Mouse (Mus musculus) forelimb bud, embryonic 11.5 days (tissue): ENCODE results near the gene Zbtb24.
"Not testable (repeated sequence)": the region's sequence is repeated elsewhere in the genome, so short reads cannot be mapped to it uniquely, and the experiment has no call there.

Experiments
- DNase-seq: peaks from one replicate; pipeline ENCODE4 v3.0.0-alpha.2; 2012; ENCODE audit warnings: low read depth, low spot score

Gene Zbtb24

DNA sequence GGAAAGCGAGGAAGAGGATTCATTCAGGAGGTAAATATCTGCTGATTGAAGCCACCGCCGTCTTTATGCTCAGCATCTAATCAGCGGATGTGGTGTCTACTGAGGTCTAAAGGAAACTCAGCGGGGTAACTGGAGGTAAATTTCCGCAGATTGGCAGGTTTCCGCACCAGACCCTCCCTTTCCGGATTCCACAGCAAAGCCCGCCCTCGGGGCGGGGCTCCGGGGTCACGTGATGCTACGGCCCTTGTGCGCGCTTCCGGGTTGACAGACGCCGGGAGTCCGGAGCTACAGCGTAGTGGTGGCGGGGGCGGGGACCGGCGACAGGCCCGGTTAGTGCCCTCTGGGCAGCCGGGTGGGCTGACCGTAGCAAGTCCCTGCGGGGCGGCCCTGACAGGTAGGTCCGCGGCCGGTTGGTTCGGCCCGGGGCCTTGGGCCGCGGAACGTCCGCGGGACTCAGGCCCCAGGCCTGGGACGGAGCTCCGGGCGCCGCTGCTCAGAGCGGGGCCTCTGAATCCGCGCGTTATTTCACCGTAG, at the start of gene Zbtb24:
Zbtb24 (plus strand) TSS at position 247 of the 534 bp plus-strand sequence.
- DNase-seq: peak; percentile 98

DNA sequence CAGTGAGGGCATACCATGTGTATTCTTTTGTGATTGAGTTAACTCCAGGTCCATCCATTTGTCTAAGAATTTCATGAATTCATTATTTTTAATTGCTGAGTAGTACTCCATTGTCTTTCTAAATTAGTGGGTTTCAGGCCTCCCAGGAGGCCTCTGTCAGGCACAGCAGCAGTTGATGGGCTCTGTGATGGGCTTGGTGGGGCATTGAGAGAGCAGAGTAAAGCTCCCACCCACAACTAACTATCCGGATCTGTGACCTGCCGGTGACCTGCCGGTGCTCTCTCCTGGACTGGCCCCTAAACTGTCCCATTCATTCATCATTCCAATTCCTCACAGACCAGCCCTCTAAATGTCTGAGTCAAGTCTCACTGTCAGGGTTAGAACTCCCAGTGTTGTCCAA, 49.1 kb upstream of the Zbtb24 start:
- DNase-seq: no peak

DNA sequence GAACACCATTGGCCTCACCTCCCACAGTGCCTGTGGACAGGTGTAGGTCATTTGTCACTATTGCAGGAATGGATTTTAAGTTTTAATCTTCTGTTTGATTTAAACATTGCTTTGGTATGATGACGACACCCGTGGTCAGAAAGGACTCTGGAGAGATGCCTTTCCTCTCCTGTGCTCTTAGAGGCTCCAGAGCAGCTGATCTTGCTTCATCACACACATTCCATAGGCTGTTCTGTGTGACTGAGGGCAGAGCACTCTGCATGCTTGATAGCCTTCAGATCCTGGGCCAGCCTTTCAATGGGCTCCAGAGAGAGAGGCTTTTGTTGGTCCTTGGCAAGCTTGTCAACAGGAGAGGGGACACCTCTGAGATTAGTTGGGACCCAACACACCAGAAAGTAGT, 46.8 kb upstream of the Zbtb24 start:
- DNase-seq: no peak

DNA sequence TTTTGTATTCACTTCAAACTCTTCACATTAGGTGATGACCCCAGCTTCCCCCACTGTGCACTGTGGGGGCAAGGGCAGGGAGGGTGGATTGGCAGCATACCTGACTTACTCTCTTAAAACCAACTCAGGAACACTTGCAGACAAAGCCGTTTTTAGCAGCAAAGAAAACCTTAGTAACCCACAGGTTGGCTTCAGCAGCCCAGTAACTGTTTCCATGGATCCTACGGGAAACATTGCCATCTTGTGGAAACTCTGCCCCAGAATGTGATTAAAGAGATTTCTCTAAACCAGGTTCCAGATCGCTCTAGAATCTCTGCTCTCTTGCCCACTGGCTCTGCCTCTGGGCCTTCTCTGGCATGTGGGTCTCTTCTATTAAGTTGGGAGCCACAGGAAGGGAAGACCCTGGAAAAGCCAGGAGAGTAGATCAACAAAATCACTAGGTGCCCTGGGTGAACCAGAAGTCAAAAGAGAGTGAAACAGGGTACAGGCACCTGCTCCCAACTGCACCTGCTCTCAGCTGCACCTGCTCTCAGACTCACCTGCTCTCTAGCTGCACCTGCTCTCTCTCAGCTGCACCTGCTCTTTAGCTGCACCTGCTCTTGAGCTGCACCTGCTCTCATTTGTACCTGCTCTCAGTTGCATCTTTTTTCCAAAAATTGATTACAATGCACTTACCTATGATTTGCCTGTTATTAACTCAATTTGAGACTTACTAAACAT, 46.1 kb upstream of the Zbtb24 start:
- DNase-seq: no peak

DNA sequence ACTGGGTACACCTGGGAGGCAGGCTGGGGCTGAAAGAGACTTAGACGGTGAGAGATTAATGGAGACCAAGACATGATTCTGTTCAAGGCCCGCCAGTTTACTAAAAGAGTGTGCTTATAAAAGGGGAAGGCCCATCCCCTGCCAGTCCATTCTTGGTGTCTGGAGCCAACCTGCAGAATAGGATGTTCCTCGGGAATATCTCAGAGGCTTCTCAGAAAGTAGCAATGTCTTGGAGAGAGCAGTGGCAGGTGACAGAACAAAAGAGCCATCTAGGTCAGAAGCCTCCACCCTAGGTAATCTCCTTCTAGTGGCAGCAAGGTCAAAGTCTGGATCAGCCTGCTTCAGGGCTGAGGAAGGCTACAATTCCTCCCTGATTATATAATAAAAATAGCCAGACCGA, 40.0 kb upstream of the Zbtb24 start:
- DNase-seq: not testable (repeated sequence)

DNA sequence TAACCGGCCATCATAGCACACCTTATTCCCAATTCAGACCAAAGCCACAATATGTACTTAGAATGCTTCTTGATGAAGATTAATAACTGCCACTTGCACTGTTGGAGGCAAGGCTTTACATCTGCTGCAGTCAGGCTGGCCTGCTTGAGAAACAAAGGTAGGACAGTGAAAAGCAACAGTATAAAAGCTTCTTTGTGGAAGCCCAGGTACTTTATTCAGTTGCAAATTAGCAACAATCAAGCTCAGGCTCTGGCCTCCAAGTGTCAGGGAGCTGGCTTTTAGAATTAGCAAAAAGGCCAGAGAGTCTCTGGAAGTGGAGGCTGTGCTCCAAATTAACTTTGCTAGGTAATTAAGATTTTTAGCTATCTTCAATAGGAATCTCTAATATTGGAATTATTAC, 39.4 kb upstream of the Zbtb24 start:
- DNase-seq: not testable (repeated sequence)

DNA sequence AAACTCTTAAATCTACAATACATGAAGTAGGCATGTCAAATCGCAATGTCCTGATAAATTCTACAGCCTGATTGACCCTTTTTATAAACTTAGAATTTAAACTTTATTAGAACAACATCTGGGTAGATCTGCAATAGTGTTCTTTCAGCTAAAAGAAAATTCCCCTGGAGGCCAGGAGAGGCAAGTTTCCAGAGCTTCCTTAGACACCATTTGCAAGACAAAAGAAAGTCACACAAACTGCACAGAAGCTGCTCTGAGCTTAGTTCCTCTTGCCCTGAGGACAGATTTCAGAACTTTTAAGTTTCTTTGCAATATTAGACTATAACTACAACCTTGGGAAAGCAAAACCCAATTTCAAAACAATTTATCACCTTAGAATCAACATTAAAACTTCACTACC, 36.7 kb upstream of the Zbtb24 start:
- not testable (repeated sequence) for DNase-seq

DNA sequence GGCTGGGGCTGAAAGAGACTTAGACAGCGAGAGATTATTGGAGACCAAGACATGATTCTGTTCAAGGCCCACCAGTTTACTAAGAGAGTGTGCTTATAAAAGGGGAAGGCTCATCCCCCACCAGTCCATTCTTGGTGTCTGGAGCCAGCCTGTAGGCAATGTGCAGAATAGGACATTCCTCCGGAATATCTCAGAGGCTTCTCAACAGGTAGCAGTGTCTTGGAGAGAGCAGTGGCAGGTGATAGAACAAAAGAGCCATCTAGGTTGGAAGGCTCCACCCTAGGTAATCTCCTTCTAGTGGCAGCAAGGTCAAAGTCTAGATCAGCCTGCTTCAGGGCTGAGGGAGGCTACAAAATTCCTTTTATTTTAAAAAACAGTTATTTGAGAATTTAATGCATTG, 34.8 kb upstream of the Zbtb24 start:
- not testable (repeated sequence) for DNase-seq

DNA sequence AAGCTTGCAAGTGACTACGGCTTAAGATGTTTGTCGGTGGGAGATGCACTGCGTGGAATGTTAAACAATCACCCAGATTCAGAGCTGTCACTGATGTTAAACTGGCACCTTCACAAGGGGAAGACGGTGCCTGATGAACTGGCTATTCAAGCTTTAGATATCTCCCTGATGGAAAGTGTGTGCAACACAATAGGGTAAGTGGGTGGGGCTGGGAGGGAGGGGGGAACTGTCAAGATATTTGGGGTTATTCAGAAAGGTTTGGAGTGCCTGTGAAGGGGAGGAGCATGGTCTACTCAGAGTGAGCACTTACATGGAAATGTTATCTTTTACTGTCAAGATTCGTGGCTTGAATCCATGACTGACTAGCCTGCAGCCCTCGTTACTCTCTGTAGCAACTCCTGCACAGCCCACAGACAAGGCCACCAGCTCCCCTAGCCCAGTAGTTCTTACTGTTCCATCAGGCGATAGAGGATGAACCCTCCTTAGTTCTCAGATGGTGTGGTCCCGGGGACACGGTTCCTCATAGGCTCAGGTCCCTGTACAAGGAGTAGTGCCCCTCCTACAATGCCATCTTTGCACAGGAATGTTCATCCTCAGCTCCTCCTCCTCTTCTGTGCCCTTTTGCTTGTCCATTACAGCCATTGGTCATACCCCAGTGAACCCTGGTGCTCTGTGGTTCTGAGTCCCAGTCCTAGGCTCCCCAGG, 29.5 kb upstream of the Zbtb24 start:
- DNase-seq: no peak

DNA sequence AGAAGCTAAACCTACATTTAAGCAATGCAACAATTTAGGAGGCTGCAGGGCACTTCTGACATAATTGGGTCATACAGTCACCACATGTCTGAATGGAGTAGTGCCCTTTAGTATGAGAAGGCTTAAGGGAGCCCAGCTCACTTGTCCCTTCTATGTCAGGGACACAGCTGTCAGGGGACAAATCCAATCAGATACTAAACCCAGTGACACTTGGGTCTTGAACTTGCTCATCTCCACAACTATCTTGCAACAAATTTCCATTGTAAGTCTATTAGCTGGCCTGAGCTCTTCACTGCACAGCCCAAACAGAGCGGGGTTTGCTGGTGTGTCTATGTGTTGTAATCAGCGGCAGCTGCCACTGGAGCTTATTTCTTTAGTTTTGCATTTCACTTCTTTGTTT, 26.5 kb upstream of the Zbtb24 start:
- DNase-seq: no peak

DNA sequence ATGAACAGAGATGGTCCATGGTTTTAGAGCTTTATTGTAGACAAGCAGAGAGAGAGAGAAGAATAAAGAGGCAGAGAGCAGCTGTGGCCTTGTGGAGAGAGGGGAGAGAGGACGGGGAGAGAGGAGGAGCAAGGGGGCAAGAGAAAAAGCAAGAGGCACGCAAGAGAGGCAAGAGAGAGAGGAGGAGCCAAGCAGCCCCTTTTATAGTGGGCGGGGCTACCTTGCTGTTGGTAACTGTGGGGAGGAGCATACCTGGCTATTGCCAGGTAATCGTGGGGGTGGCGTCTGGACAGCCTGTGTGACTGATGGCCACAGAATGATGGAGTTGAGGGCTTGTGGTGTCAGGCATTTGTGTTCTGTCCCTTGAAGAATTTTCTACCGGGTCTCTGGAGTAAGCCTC, 23.8 kb upstream of the Zbtb24 start:
- DNase-seq: no peak

DNA sequence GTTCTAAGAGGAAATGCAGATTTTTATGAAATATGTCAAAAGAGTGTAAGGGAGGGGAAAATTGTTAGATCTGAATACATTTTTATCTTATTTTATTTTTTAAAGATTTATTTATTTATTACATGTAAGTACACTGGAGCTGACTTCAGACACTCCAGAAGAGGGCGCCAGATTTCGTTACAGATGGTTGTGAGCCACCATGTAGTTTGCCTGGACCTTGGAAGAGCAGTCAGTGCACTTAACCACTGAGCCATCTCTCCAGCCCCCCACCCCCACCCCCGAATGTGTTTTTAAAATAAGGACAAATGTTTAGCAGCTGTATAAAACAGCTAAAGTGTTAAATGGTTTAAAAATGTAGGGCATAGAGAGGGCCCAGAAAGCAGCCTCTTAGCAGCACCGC, 15.6 kb upstream of the Zbtb24 start:
- no peak for DNase-seq

DNA sequence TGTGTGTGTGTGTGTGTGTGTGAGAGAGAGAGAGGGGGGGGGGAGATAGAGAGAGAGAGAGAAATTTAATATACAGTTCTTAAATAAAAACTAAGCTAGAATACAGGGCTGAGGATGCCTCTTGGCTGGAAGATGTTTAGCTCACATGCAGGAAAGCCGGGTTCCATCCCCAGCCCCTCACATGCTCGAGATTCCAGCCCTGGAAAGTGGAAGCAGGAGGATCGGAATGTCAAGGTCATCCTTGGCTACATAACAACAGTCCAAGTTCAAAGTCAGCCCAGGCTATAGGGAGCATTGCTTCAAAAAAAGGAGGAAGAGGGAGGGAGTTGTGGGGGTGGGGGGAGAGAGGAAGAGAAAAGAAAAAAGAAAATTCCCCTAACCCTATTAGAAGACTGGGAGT, 15.0 kb upstream of the Zbtb24 start:
- no peak for DNase-seq

DNA sequence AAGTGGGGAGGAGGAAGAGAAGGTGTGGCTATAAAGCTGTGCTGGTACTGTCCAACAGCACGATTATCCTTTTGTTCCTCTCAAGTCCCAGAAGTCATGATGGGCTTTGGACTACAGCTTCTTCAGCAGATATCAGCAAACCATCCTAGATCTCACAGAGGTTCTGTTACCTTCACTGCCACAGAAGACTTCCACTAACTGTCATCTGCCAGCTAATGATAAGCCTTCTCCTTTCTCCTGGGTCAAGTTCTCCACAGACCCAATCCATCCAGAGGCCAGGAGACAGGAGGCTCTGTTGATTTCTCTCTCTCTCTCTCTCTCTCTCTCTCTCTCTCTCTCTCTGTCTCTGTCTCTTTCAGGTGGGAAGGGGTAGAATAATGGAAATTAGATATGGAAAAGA, 2.0 kb upstream of the Zbtb24 start:
- DNase-seq: no peak

DNA sequence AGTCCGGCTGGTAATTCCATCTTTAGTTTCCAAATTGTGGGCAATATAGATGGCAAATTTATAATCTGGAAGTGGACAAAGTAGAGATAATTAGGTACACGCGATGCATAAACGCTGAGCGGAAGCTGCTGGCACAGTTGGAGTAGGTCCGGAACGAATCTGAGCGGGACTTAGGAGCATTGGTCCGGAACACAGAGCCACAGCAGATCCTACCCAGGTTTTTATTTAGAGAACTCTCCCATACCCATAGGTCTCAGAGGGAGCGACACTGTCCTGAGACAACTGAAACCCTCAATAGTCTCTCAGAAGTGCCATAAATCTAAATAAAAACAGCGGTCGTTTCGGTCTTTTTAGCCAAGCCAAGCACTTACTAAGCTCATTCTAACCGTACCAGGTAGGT, 499 bp upstream of the Zbtb24 start:
- no peak for DNase-seq

DNA sequence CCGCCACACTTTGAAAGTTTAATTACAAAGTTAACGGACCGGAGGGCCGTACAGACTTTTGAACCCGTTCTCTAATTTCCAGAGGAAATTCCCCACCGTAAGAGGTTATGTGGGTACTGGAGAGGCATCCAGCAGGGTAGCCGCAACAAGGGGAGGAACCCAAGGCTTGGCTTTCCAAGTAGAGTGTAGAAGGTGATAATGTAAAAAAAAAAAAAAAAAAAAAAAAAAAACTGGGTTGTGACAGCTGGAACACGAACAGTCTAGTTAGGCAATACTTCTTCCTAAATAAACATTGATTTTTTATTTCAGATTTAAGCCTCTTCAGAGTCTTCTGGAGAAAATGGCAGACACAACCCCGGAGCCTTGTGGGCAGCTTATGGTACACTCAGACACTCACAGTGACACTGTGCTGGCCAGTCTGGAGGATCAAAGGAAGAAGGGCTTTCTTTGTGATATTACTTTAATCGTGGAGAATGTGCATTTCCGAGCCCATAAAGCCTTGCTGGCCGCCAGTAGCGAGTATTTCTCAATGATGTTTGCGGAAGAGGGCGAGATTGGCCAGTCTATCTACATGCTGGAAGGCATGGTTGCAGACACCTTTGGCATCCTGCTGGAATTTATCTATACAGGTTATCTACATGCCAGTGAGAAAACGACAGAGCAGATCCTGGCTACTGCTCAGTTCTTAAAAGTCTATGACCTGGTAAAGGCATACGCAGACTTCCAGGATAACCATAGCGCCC, 768 bp downstream of the Zbtb24 start:
- no peak for DNase-seq

DNA sequence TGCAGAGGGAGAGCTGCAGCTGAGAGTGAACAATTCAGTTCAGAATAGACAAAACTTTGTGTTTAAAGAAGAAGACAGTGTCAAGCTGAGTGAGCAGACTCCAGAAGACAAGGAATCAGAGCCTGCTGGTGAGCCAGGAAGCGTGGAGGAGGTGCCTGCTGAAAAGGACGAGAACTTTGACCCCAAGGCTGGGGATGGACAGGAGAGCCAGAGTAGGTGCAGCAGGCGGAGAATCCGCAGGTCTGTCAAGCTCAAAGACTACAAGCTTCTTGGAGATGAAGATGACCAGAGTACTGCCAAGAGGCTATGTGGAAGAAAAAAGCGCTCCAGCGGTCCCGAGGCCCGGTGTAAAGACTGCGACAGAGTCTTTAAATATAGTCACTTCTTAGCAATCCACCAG, 1.5 kb downstream of the Zbtb24 start:
- DNase-seq: no peak

DNA sequence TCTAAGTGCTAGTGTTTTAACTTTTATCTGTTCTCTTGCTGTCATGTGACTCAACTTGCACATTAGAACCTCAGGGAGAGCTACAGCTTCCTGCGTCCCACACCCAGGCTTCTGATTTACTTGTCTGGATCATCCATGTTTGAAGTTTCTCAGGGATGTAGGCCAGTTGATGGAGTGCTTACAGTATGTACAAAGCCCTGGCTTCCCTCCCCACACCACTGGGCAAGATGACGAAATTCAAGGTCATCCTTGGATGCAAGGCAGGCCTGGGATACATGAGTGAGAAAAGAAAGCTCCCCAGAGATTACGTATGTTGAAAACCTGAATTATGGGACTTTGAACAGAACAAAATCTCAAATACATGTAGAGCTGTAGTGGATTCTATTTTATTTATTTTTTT, 2.6 kb downstream of the Zbtb24 start:
- DNase-seq: no peak

DNA sequence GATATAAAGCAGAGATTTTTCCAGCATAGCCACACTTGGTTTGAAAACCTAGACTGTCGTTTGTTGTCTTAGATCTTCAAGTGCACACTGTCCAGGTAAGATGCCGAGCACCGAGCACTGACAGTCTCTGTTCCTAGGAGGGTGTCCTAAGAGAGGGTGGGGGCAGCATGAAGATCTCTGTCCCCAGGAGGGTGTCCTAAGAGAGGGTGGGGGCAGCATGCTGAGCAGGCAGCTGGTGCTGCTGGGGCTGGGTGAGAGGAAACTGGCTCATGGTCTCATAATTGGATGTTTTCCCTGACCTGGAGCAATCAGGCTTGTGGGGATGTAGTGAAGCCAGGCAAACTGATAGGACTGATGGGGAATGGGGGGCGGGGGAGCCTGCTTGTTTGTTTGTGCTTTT, 9.8 kb downstream of the Zbtb24 start:
- DNase-seq: no peak

DNA sequence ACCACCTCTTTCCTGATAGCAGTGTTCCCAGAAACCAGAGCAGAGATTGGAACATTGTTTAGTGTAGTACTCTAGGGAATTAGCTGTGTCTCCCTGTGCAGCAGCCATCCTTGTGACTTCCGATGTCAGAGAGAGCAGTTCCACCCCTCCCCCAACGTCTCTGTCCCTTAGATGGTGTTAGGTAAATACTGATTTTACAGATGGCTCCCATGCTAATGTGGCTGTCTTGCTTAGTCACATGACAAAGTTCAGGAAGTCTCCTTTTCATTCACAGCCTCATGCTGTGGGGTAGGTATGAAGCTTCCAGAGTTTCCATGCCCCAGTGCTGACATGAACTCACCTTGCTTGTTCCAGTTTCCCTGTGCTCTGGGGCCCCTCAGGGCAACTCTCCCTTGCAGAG, 10.3 kb downstream of the Zbtb24 start:
- no peak for DNase-seq

DNA sequence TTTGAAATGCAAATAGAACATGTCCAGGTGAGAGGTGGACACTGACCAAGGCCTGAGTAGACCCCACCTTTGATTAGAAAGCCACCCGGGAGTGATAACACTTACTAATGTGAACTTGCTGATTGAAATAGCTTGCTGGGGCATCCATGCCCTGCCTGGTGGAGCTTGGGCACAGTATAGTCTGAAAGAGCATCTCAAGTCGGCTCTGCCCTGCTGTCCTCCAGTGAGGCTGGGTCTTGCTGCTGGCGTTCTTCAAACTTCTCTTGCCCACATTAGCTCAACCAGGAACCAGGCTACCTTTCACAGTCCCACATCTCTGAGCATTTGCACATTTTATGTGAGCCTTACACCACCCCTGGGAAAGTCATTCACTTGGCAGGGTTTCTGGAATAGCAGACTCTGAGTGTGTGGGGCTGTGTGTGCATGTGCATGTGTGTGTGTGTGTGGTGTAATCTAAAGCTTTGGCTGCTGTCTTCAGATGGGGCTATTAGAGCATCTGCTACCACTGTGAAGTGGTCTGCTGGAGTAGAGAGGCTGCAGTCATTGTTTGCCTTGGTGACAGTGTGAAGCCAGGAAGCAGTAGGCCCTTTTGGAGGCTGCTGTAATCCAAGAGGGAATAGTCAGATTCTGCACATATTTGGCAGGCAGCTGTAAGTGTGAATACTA, 11.0 kb downstream of the Zbtb24 start:
- no peak for DNase-seq

DNA sequence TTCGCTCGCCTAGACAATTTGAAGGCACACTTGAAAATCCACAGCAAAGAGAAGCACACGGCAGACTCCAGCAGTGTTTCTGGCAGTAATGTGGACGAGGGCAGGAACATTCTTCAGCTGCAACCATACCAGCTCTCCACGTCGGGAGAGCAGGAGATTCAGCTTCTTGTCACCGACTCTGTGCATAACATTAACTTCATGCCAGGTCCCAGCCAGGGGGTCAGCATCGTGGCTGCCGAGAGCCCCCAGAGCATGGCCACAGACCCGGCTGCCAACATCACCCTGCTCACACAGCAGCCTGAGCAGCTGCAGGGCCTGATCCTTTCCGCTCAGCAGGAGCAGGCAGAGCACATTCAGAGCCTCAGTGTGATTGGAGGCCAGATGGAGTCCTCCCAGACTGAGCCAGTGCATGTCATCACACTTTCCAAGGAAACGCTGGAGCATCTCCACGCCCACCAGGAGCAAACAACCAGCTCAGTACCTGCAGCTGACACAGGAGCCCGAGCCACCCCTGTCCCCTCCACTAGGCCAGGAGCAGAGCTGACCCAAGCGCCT, 14.3 kb downstream of the Zbtb24 start:
- no peak for DNase-seq
